Mouse (Mus musculus) megakaryocyte, embryonic 14.5 days (primary cell): ENCODE data around the gene Fam107b.

ENCODE experiments used
- FLI1 ChIP-seq: IDR thresholded peaks from 2 replicates; pipeline ENCODE4 v1.6.1; 2012; ENCODE audit warnings: low read length, inconsistent platforms, mixed read lengths
- GATA1 ChIP-seq: IDR thresholded peaks from 3 replicates; pipeline ENCODE4 v1.6.1; 2012; ENCODE audit warnings: mixed read lengths, low read length, inconsistent platforms, borderline replicate concordance

DNA sequence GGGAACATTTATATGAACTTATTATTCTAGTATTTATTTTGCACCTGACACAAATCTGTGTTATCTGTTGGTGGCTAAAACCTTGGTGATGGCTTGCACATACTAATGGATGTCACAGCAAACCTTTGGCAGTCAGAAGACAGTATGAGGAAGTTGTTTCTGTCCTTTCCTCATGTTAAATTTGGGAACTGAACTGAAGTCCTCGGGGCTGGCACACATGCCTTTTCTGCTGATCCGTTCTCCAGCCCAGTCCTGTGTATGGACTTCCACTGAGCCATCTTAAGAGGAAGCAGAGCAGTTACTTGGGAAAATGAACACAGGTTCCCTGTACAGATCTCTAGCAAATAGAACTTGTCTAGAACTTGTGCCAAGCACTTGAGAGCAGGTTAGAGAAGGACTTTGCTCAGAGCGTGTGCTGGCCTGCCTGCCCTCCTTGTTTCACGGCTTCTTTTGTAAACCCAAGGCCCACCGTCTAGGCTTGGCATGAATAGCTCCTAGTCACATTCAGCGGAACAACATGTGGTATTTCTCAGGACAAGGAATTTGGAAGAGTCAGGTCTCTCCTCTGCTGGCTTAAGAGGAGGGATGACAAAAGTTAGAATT is 190.0 kb downstream of the Fam107b start:
- TF ChIP-seq GATA1 (no peak), FLI1 (no peak)
